Mouse (Mus musculus) hindbrain, postnatal 0 days (tissue): Measurements from ENCODE around the gene Arhgap32. TPM values are rescaled to one million over a fixed set of nuclear protein-coding genes. Genes with fewer than 3 reads are reported as not detected.
"Not testable (repeated sequence)": the region's sequence is repeated elsewhere in the genome, so short reads cannot be mapped to it uniquely, and the experiment has no call there.

Source experiments
- ATAC-seq: fragments of 200-750 bp; cut with Nextera tagmentation; 2 replicates; pipeline ENCODE4 v1.8.0; 2017; ENCODE audit warnings: mild to moderate bottlenecking, moderate TSS enrichment, moderate library complexity
- DNase-seq: peaks from one replicate; pipeline ENCODE4 v3.0.0-alpha.2; 2015; ENCODE audit warnings: low spot score
- H3K27ac ChIP-seq: fragments of 300-500 bp; sonication (generic); 2 replicates; pipeline ENCODE4 v1.5.1; 2014; ENCODE audit warnings: mild to moderate bottlenecking
- H3K27me3 ChIP-seq: fragments of 300-500 bp; sonication (generic); 2 replicates; pipeline ENCODE4 v1.6.1; 2014; ENCODE audit warnings: low read length, mixed read lengths; ENCODE audit not compliant: insufficient read depth
- H3K36me3 ChIP-seq: fragments of 300-500 bp; sonication (generic); 2 replicates; pipeline ENCODE4 v1.6.1; 2014; ENCODE audit warnings: low read length, mixed read lengths; ENCODE audit not compliant: insufficient read depth
- H3K4me1 ChIP-seq: fragments of 300-500 bp; sonication (generic); 2 replicates; pipeline ENCODE4 v1.6.1; 2014; ENCODE audit warnings: antibody characterized with exemption, low read length, mixed read lengths; ENCODE audit not compliant: insufficient read depth
- H3K4me2 ChIP-seq: fragments of 300-500 bp; sonication (generic); 2 replicates; pipeline ENCODE4 v1.6.1; 2014; ENCODE audit warnings: low read depth, mild to moderate bottlenecking, low read length, moderate library complexity, mixed read lengths
- H3K4me3 ChIP-seq: fragments of 300-500 bp; sonication (generic); 2 replicates; pipeline ENCODE4 v1.5.1; 2014; ENCODE audit warnings: low read length
- H3K9ac ChIP-seq: fragments of 300-500 bp; sonication (generic); replicated peaks from 2 replicates; pipeline ENCODE4 v1.6.1; 2014; ENCODE audit warnings: mild to moderate bottlenecking, low read length, moderate library complexity, mixed read lengths
- H3K9me3 ChIP-seq: fragments of 300-500 bp; sonication (generic); 2 replicates; pipeline ENCODE4 v1.6.1; 2016; ENCODE audit warnings: low read length, mixed read lengths
- CTCF ChIP-seq: IDR thresholded peaks from 2 replicates; pipeline ENCODE4 v1.5.1; 2016; ENCODE audit warnings: antibody characterized with exemption, control low read depth, low read depth
- WGBS: fragments of 180-500 bp; shearing (Covaris S2); extraction: QIAGEN DNeasy Blood & Tissue Kit; methylation state at CpG from one replicate; pipeline ENCODE4 v1.1.7; 2014; 5-methylcytosine and 5-hydroxymethylcytosine counted together
- polyA plus RNA-seq: library from polyadenylated mRNA; unstranded; fragments of >200 nt; fragmentation: Nextera tagmentation; extraction: Ambion mirVana; gene quantifications from 2 replicates; pipeline ENCODE4 v1.2.1, GENCODE M21; 2015
- total RNA-seq: library from RNA; depleted of rRNA; stranded (reverse); fragments of >200 nt; gene quantifications from 2 replicates; pipeline ENCODE4 v1.2.3, GENCODE M21; 2014

Arhgap32 gene
- total and polyA plus RNA-seq, 2 experiments from 2014 or later, result 8.2 to 66.7 TPM

- ATAC-seq (peak; percentile 88), DNase-seq (peak; percentile 84)
- Histone ChIP-seq H3K36me3 (no peaks in the 10 kb centered on the region), H3K9ac (no peak overlapping the region), H3K4me1 (no peaks in the 10 kb centered on the region), H3K4me2 (no peak overlapping the region), H3K27me3 (no peaks in the 10 kb centered on the region), H3K4me3 (no peak overlapping the region), H3K27ac (no peak overlapping the region), H3K9me3 (no peaks in the 10 kb centered on the region)
- TF ChIP-seq CTCF, result peak; percentile 95
- WGBS, result 21% methylated on average over 3 of the region's 3 CpGs
Measured at GRCm38 (mm10) chr9:32158837-32159543, 43.1 kb downstream of the Arhgap32 start.

- H3K9ac ChIP-seq, result no peak overlapping the region
- WGBS, result 87% methylated on average over 3 of the region's 3 CpGs
- no peaks in the 10 kb centered on the region for H3K27me3 ChIP-seq
- H3K27ac ChIP-seq, result no peak overlapping the region
- H3K4me3 ChIP-seq, result no peak overlapping the region
- no peaks in the 10 kb centered on the region for H3K9me3 ChIP-seq
- H3K36me3 ChIP-seq, result no peaks in the 10 kb centered on the region
- H3K4me2 ChIP-seq, result no peak overlapping the region
- TF ChIP-seq CTCF, result no peak
- DNase-seq (no peak), ATAC-seq (no peak)
- no peaks in the 10 kb centered on the region for H3K4me1 ChIP-seq
Measured at GRCm38 (mm10) chr9:32159724-32160123, 43.8 kb downstream of the Arhgap32 start.

GRCm38 (mm10) chr9:32162792-32163191 is 46.9 kb downstream of the Arhgap32 start:
- no peak overlapping the region for H3K4me2 ChIP-seq
- no peak overlapping the region for H3K27ac ChIP-seq
- DNase-seq (no peak), ATAC-seq (no peak)
- WGBS, result 84% methylated on average over 2 of the region's 2 CpGs
- H3K4me3 ChIP-seq, result no peak overlapping the region
- TF ChIP-seq CTCF, result no peak
- H3K27me3 ChIP-seq, result no peaks in the 10 kb centered on the region
- no peaks in the 10 kb centered on the region for H3K36me3 ChIP-seq
- no peaks in the 10 kb centered on the region for H3K4me1 ChIP-seq
- H3K9ac ChIP-seq, result no peak overlapping the region
- H3K9me3 ChIP-seq, result no peaks in the 10 kb centered on the region

- not testable (repeated sequence) for H3K4me3 ChIP-seq, H3K4me2 ChIP-seq, H3K27ac ChIP-seq, H3K36me3 ChIP-seq, H3K9ac ChIP-seq, DNase-seq, ATAC-seq, H3K27me3 ChIP-seq, H3K4me1 ChIP-seq, H3K9me3 ChIP-seq
- WGBS, result 54% methylated on average over 6 of the region's 6 CpGs
Measured at GRCm38 (mm10) chr9:32163820-32164219, 47.9 kb downstream of the Arhgap32 start.

GRCm38 (mm10) chr9:32168546-32169137 is 52.7 kb downstream of the Arhgap32 start:
- 91% methylated on average over 5 of the region's 5 CpGs for WGBS
- no peak for TF ChIP-seq CTCF
- no peak overlapping the region for H3K27ac ChIP-seq
- DNase-seq, result no peak
- no peak overlapping the region for H3K9ac ChIP-seq
- no peaks in the 10 kb centered on the region for H3K27me3 ChIP-seq
- no peaks in the 10 kb centered on the region for H3K4me1 ChIP-seq
- no peak overlapping the region for H3K4me3 ChIP-seq
- H3K4me2 ChIP-seq, result no peak overlapping the region
- no peaks in the 10 kb centered on the region for H3K9me3 ChIP-seq
- no peaks in the 10 kb centered on the region for H3K36me3 ChIP-seq
- no peak for ATAC-seq

GRCm38 (mm10) chr9:32170713-32171112 is 54.8 kb downstream of the Arhgap32 start:
- H3K9ac ChIP-seq, result no peak overlapping the region
- no peak for DNase-seq
- no peak for ATAC-seq
- no peaks in the 10 kb centered on the region for H3K4me1 ChIP-seq
- no peaks in the 10 kb centered on the region for H3K27me3 ChIP-seq
- no peaks in the 10 kb centered on the region for H3K9me3 ChIP-seq
- no peak overlapping the region for H3K4me3 ChIP-seq
- H3K4me2 ChIP-seq, result no peak overlapping the region
- no peaks in the 10 kb centered on the region for H3K36me3 ChIP-seq
- 83% methylated on average over 8 of the region's 8 CpGs for WGBS
- TF ChIP-seq CTCF, result no peak
- H3K27ac ChIP-seq, result no peak overlapping the region

GRCm38 (mm10) chr9:32176612-32177011 is 60.7 kb downstream of the Arhgap32 start:
- H3K27ac ChIP-seq, result no peak overlapping the region
- H3K4me1 ChIP-seq, result no peaks in the 10 kb centered on the region
- no peak overlapping the region for H3K4me2 ChIP-seq
- peak; percentile 68 for DNase-seq
- H3K27me3 ChIP-seq, result no peaks in the 10 kb centered on the region
- no peak overlapping the region for H3K4me3 ChIP-seq
- 29% methylated on average over 4 of the region's 4 CpGs for WGBS
- ATAC-seq, result no peak
- H3K9ac ChIP-seq, result no peak overlapping the region
- TF ChIP-seq CTCF, result no peak
- H3K9me3 ChIP-seq, result no peaks in the 10 kb centered on the region
- H3K36me3 ChIP-seq, result no peaks in the 10 kb centered on the region
